Mouse (Mus musculus): ENCODE measurements around the gene Nmur2. TPM values are rescaled to one million over a fixed set of nuclear protein-coding genes. Genes with fewer than 3 reads are reported as not detected.

The Nmur2 gene
- polyA plus RNA-seq (2017; shearing (Covaris generic)): not detected

DNA sequence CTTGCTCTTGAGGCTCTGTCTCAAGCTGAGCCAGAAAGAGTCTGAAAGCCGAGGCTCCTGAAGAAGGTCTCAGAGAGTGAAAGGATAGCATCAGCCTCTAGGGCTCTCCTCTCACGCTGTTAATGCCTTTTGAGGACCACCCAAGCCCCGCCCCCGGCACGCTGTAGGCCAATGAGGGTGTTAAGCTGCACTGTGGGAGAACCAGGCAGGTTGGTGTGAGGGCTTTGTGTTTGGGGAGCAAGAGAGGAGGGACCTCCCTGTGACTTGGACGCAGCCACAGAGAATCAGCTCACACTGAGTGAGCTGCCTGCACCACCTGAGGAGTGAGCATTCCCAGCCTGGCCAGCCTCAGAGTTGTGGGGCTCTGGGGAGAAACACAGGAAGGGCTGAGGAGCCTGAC, at the start of gene Nmur2:
TSS of gene Nmur2 (minus strand) at position 94 of the 400 bp plus-strand sequence.

Measured in CD4-positive, CD25-positive, alpha-beta regulatory T cell, adult 9 weeks (primary cell).